Mouse (Mus musculus): ENCODE measurements around the gene Gm8246.
"Not testable (repeated sequence)": the region's sequence is repeated elsewhere in the genome, so short reads cannot be mapped to it uniquely, and the experiment has no call there.

The Gm8246 gene

DNA sequence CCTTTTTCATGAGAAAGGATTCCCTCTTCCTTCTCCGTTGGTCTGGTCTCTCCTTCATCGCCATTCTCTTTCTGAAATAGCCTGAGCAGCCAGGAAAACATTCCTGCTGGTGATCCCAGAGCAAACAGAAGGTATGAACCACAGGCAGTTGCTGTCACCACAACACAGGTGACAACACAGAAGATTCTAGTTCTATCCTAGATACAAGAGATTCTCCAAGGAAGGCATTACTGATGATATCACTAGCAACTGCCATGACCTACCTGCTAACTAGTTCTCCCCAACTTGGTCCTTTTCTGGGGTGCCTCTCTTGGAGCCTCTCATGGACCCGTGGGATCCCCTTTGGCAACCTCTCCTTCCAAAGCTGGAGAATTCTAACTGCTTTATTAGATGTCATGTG is at the start of gene Gm8246:
Gene Gm8246, minus strand, starts transcription at position 101 of the 400 bp plus-strand sequence.
- DNase-seq (ENCODE audit: low spot score in 2 of 2) = not testable (repeated sequence)

DNA sequence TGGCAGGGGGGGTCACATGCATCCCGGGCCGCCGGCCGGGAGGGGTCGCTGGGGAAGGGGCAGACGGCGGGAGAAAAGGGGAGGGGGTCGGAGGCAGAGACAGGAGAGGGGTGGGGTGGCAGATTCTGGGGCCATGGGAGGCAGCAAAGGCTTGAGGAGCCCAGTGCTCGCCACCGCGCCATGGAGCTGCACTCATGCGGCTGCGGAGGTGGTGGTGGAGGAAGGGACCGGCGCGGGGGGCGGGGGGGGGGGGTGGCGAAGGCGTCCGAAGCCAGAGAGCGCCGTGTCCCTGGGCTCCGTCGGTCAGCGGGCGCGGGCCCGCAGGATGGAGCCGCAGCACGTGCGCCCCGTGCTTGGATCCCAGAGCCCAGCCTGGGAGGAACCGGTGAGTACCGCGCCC is 23.7 kb upstream of the Gm8246 start, which contains the start of gene Gm3488:
Gene Gm3488, plus strand, starts transcription at position 301 of the 400 bp plus-strand sequence.
- DNase-seq (ENCODE audit: low spot score in 2 of 2) = not testable (repeated sequence)

- DNase-seq (ENCODE audit: low spot score in 2 of 2) = not testable (repeated sequence)
Observed at GRCm38 (mm10) chr14:5483907-5484306, 6.3 kb upstream of the Gm8246 start, which contains the start of gene Gm3187. TSS of gene Gm3187 (plus strand) at chr14:5484207.

DNA sequence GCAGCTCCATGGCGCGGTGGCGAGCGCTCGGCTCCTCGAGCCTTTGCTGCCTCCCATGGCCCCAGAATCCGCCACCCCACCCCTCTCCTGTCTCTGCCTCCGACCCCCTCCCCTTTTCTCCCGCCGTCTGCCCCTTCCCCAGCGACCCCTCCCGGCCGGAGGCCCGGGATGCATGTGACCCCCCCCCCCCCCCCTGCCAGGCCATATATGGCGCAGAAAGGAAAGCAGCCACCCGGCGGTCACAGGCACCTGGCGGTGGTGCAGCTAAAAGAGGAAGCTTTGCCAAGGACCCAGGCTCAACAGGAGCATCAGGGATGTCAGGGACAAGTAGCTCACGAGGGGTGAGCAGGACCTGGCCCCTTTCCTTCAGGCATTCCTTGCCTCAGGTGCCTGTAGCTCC is 17.2 kb downstream of the Gm8246 start:
- DNase-seq (ENCODE audit: low spot score in 2 of 2) = not testable (repeated sequence)

GRCm38 (mm10) chr14:5455367-5455766 is 22.3 kb downstream of the Gm8246 start, which contains the start of gene Gm3194:
TSS of gene Gm3194 (minus strand) at chr14:5455467.
- not testable (repeated sequence) for DNase-seq (ENCODE audit: low spot score in 2 of 2)
